Mouse (Mus musculus) cerebellum, adult 2 months (tissue): ENCODE data around the gene Rnd2.

ENCODE experiments used
- CTCF ChIP-seq: fragments of 200-500 bp; IDR thresholded peaks from 2 replicates; pipeline ENCODE4 v1.5.1; 2011; ENCODE audit warnings: low read depth, mild to moderate bottlenecking, control low read depth, low read length, moderate library complexity, borderline replicate concordance; ENCODE audit not compliant: insufficient read depth
- POLR2A ChIP-seq: fragments of 200-500 bp; IDR thresholded peaks from 2 replicates; pipeline ENCODE4 v1.6.1; 2011; ENCODE audit warnings: low read length, control low read depth, borderline replicate concordance; ENCODE audit not compliant: insufficient read depth

GRCm38 (mm10) chr11:101465101-101465868 is 486 bp downstream of the Rnd2 start:
- TF ChIP-seq POLR2A = no peak
- TF ChIP-seq CTCF = no peak
